Mouse (Mus musculus): Measurements from ENCODE around the gene Gpatch4. TPM values are rescaled to one million over a fixed set of nuclear protein-coding genes. Genes with fewer than 3 reads are reported as not detected.

Gene Gpatch4
- polyA plus RNA-seq, 1 experiment from 2014 or later = 29.7 TPM

GRCm38 (mm10) chr3:88005822-88006786 lies 36.8 kb upstream of the Gpatch4 start:
- Histone ChIP-seq H3K9me3 (no peaks in the 10 kb centered on the region), H3K9ac (replicated peaks) (no peak overlapping the region), H3K27ac (replicated peaks) (no peak overlapping the region), H3K27me3 (peaks cover 22% of the 10 kb centered on the region), H3K36me3 (no peaks in the 10 kb centered on the region), H3K4me1 (peaks cover 16% of the 10 kb centered on the region), H3K4me3 (no peak overlapping the region), H3K4me2 (replicated peaks) (no peak overlapping the region)
- no peak for ATAC-seq (replicated peaks)
- 80% methylated on average over 18 of the region's 18 CpGs for WGBS

GRCm38 (mm10) chr3:88010634-88011265 lies 32.2 kb upstream of the Gpatch4 start:
- H3K9me3 ChIP-seq = no peaks in the 10 kb centered on the region
- H3K27me3 ChIP-seq = no peaks in the 10 kb centered on the region; the same call in 1 of the 2 replicates
- no peak overlapping the region for H3K4me3 ChIP-seq
- H3K27ac ChIP-seq (replicated peaks) = no peak overlapping the region
- 8% methylated on average over 6 of the region's 6 CpGs for WGBS
- H3K36me3 ChIP-seq = no peaks in the 10 kb centered on the region
- H3K4me1 ChIP-seq = no peaks in the 10 kb centered on the region
- ATAC-seq (replicated peaks) = no peak
- no peak overlapping the region for H3K9ac ChIP-seq (replicated peaks)
- H3K4me2 ChIP-seq (replicated peaks) = no peak overlapping the region

GRCm38 (mm10) chr3:88022322-88023191 lies 20.4 kb upstream of the Gpatch4 start:
- H3K4me3 ChIP-seq = peak overlapping the region; percentile 57
- H3K4me2 ChIP-seq (replicated peaks) = peak overlapping the region; percentile 97
- H3K36me3 ChIP-seq = no peaks in the 10 kb centered on the region
- peaks cover 19% of the 10 kb centered on the region for H3K4me1 ChIP-seq
- peaks cover 72% of the 10 kb centered on the region for H3K27me3 ChIP-seq
- no peak overlapping the region for H3K27ac ChIP-seq (replicated peaks)
- ATAC-seq (replicated peaks) = peak; percentile 81
- no peaks in the 10 kb centered on the region for H3K9me3 ChIP-seq
- WGBS = under 1% methylated on average over 66 of the region's 66 CpGs
- peak overlapping the region; percentile 47 for H3K9ac ChIP-seq (replicated peaks)

- Histone ChIP-seq H3K27me3 (peaks cover 74% of the 10 kb centered on the region), H3K36me3 (no peaks in the 10 kb centered on the region), H3K9me3 (no peaks in the 10 kb centered on the region), H3K4me3 (peak overlapping the region; percentile 57), H3K27ac (replicated peaks) (no peak overlapping the region), H3K9ac (replicated peaks) (peak overlapping the region; percentile 47), H3K4me1 (peaks cover 19% of the 10 kb centered on the region), H3K4me2 (replicated peaks) (peak overlapping the region; percentile 97)
- ATAC-seq (replicated peaks) = peak; percentile 71
- under 1% methylated on average over 81 of the region's 81 CpGs for WGBS
Measured at GRCm38 (mm10) chr3:88023192-88024074, 19.5 kb upstream of the Gpatch4 start.

- H3K4me2 ChIP-seq (replicated peaks) = no peak overlapping the region
- H3K4me3 ChIP-seq = no peak overlapping the region
- no peak overlapping the region for H3K27ac ChIP-seq (replicated peaks)
- peaks cover 60% of the 10 kb centered on the region for H3K27me3 ChIP-seq
- peaks cover 19% of the 10 kb centered on the region for H3K4me1 ChIP-seq
- ATAC-seq (replicated peaks) = no peak
- 71% methylated on average over 7 of the region's 7 CpGs for WGBS
- no peak overlapping the region for H3K9ac ChIP-seq (replicated peaks)
- no peaks in the 10 kb centered on the region for H3K9me3 ChIP-seq
- H3K36me3 ChIP-seq = no peaks in the 10 kb centered on the region
Measured at GRCm38 (mm10) chr3:88026823-88027222, 16.1 kb upstream of the Gpatch4 start.

GRCm38 (mm10) chr3:88027434-88028186 lies 15.3 kb upstream of the Gpatch4 start, which contains the start of gene Hapln2:
Gene Hapln2, minus strand, starts transcription at chr3:88027583.
- 50% methylated on average over 5 of the region's 5 CpGs for WGBS
- H3K4me2 ChIP-seq (replicated peaks) = no peak within 1 kb of the TSS
- H3K9me3 ChIP-seq = no peaks in the 10 kb centered on the region
- peaks cover 55% of the 10 kb centered on the region for H3K27me3 ChIP-seq
- no peaks in the 10 kb centered on the region for H3K36me3 ChIP-seq
- peaks cover 15% of the 10 kb centered on the region for H3K4me1 ChIP-seq
- no peak for ATAC-seq (replicated peaks)
- no peak within 1 kb of the TSS for H3K9ac ChIP-seq (replicated peaks)
- no peak within 1 kb of the TSS for H3K4me3 ChIP-seq
- no peak within 1 kb of the TSS for H3K27ac ChIP-seq (replicated peaks)

GRCm38 (mm10) chr3:88030608-88031395 lies 12.1 kb upstream of the Gpatch4 start:
- no peak for ATAC-seq (replicated peaks)
- no peak overlapping the region for H3K27ac ChIP-seq (replicated peaks)
- 21% methylated on average over 19 of the region's 19 CpGs for WGBS
- no peak overlapping the region for H3K4me2 ChIP-seq (replicated peaks)
- no peak overlapping the region for H3K9ac ChIP-seq (replicated peaks)
- H3K27me3 ChIP-seq = peaks cover 25% of the 10 kb centered on the region
- no peaks in the 10 kb centered on the region for H3K9me3 ChIP-seq
- no peaks in the 10 kb centered on the region for H3K36me3 ChIP-seq
- no peaks in the 10 kb centered on the region for H3K4me1 ChIP-seq
- no peak overlapping the region for H3K4me3 ChIP-seq

- Histone ChIP-seq H3K4me2 (replicated peaks) (no peak overlapping the region), H3K27me3 (peaks cover 12% of the 10 kb centered on the region; the same call in 1 of the 2 replicates), H3K36me3 (no peaks in the 10 kb centered on the region), H3K9ac (replicated peaks) (no peak overlapping the region), H3K4me1 (no peaks in the 10 kb centered on the region), H3K9me3 (no peaks in the 10 kb centered on the region), H3K27ac (replicated peaks) (no peak overlapping the region), H3K4me3 (no peak overlapping the region)
- WGBS = 76% methylated on average over 5 of the region's 5 CpGs
- ATAC-seq (replicated peaks) = no peak
Measured at GRCm38 (mm10) chr3:88033506-88033905, 9.4 kb upstream of the Gpatch4 start.

- peaks cover 23% of the 10 kb centered on the region for H3K27me3 ChIP-seq
- no peaks in the 10 kb centered on the region for H3K9me3 ChIP-seq
- H3K4me3 ChIP-seq = no peak overlapping the region
- H3K4me2 ChIP-seq (replicated peaks) = no peak overlapping the region
- WGBS = 81% methylated on average over 1 of the region's 1 CpGs
- H3K27ac ChIP-seq (replicated peaks) = no peak overlapping the region
- ATAC-seq (replicated peaks) = no peak
- no peaks in the 10 kb centered on the region for H3K4me1 ChIP-seq
- no peaks in the 10 kb centered on the region for H3K36me3 ChIP-seq
- no peak overlapping the region for H3K9ac ChIP-seq (replicated peaks)
Measured at GRCm38 (mm10) chr3:88035561-88036293, 7.2 kb upstream of the Gpatch4 start.

All from forebrain, embryonic 15.5 days (tissue).